Mouse (Mus musculus) ES-Bruce4 (cell line): ENCODE results near the gene Dexi. TPM values are rescaled to one million over a fixed set of nuclear protein-coding genes. Genes with fewer than 3 reads are reported as not detected.

Experiments
- H3K27ac ChIP-seq: 2 replicates; pipeline ENCODE4 v1.5.1; 2012; ENCODE audit warnings: low read length, inconsistent platforms; ENCODE audit not compliant: insufficient read depth
- H3K27me3 ChIP-seq: 2 replicates; pipeline ENCODE4 v1.6.1; 2012; ENCODE audit warnings: mild to moderate bottlenecking, low read length, inconsistent platforms; ENCODE audit not compliant: control insufficient read depth, poor library complexity, insufficient read depth, severe bottlenecking
- H3K36me3 ChIP-seq: 2 replicates; pipeline ENCODE4 v1.6.1; 2012; ENCODE audit warnings: inconsistent platforms, mild to moderate bottlenecking, low read length, moderate library complexity; ENCODE audit not compliant: control insufficient read depth, poor library complexity, insufficient read depth, severe bottlenecking
- H3K4me1 ChIP-seq: one replicate; pipeline ENCODE4 v1.8.1; 2011; ENCODE audit warnings: low read length; ENCODE audit not compliant: control insufficient read depth, insufficient read depth
- H3K4me3 ChIP-seq: 2 replicates; pipeline ENCODE4 v1.5.1; 2011; ENCODE audit warnings: low read depth, mild to moderate bottlenecking, low read length
- H3K9ac ChIP-seq: 2 replicates; pipeline ENCODE4 v1.6.1; 2012; ENCODE audit warnings: low read depth, mild to moderate bottlenecking, inconsistent platforms; ENCODE audit not compliant: poor library complexity, severe bottlenecking
- H3K9me3 ChIP-seq: replicated peaks from 2 replicates; pipeline ENCODE4 v1.6.1; 2012; ENCODE audit warnings: mild to moderate bottlenecking, low read length, inconsistent platforms; ENCODE audit not compliant: control insufficient read depth, poor library complexity, insufficient read depth, severe bottlenecking
- CTCF ChIP-seq: IDR thresholded peaks from one replicate; pipeline ENCODE4 v1.8.1; 2011; ENCODE audit warnings: low read depth, low read length
- EP300 ChIP-seq: IDR thresholded peaks from 2 replicates; pipeline ENCODE4 v1.6.1; 2011; ENCODE audit warnings: low read depth, low read length; ENCODE audit not compliant: insufficient read depth
- POLR2A ChIP-seq: IDR thresholded peaks from one replicate; pipeline ENCODE4 v1.8.1; 2011; ENCODE audit warnings: low read length; ENCODE audit not compliant: insufficient read depth
- polyA plus RNA-seq: library from polyadenylated mRNA; stranded (reverse); fragments of >200 nt; gene quantifications from 2 replicates; pipeline ENCODE4 v1.2.4, GENCODE M21; 2011; ENCODE audit warnings: low read depth; ENCODE audit not compliant: missing spikeins, insufficient read depth, insufficient read length

Dexi gene
- polyA plus RNA-seq, 1 experiment, result 7.0 TPM

- Histone ChIP-seq H3K9me3 (no peaks in the 10 kb centered on the region), H3K36me3 (no peaks in the 10 kb centered on the region), H3K27ac (no peak overlapping the region), H3K9ac (no peak overlapping the region), H3K27me3 (no peaks in the 10 kb centered on the region), H3K4me3 (no peak overlapping the region), H3K4me1 (no peaks in the 10 kb centered on the region)
- TF ChIP-seq EP300 (no peak), POLR2A (no peak), CTCF (no peak)
Observed at GRCm38 (mm10) chr16:10525610-10525980, 17.3 kb downstream of the Dexi start.

- no peaks in the 10 kb centered on the region for H3K36me3 ChIP-seq
- H3K27ac ChIP-seq, result no peak overlapping the region
- no peak overlapping the region for H3K9ac ChIP-seq
- no peak overlapping the region for H3K4me3 ChIP-seq
- TF ChIP-seq POLR2A, result no peak
- no peak for TF ChIP-seq EP300
- no peak for TF ChIP-seq CTCF
- H3K9me3 ChIP-seq, result no peaks in the 10 kb centered on the region
- H3K27me3 ChIP-seq, result no peaks in the 10 kb centered on the region
- H3K4me1 ChIP-seq, result no peaks in the 10 kb centered on the region
Observed at GRCm38 (mm10) chr16:10524866-10525609, 17.8 kb downstream of the Dexi start.

GRCm38 (mm10) chr16:10523650-10524049, 19.2 kb downstream of the Dexi start:
- no peaks in the 10 kb centered on the region for H3K4me1 ChIP-seq
- H3K27ac ChIP-seq, result no peak overlapping the region
- H3K27me3 ChIP-seq, result no peaks in the 10 kb centered on the region
- H3K36me3 ChIP-seq, result no peaks in the 10 kb centered on the region
- TF ChIP-seq CTCF (no peak), EP300 (no peak), POLR2A (no peak)
- no peaks in the 10 kb centered on the region for H3K9me3 ChIP-seq
- no peak overlapping the region for H3K9ac ChIP-seq
- no peak overlapping the region for H3K4me3 ChIP-seq

GRCm38 (mm10) chr16:10522811-10523210, 20.0 kb downstream of the Dexi start:
- Histone ChIP-seq H3K4me1 (no peaks in the 10 kb centered on the region), H3K36me3 (no peaks in the 10 kb centered on the region), H3K9me3 (no peaks in the 10 kb centered on the region), H3K27me3 (no peaks in the 10 kb centered on the region), H3K27ac (no peak overlapping the region), H3K4me3 (no peak overlapping the region), H3K9ac (no peak overlapping the region)
- TF ChIP-seq EP300, result no peak
- peak; percentile 79 for TF ChIP-seq CTCF

- Histone ChIP-seq H3K4me1 (no peaks in the 10 kb centered on the region), H3K27ac (no peak overlapping the region), H3K4me3 (no peak overlapping the region), H3K36me3 (no peaks in the 10 kb centered on the region), H3K27me3 (no peaks in the 10 kb centered on the region), H3K9me3 (no peaks in the 10 kb centered on the region), H3K9ac (no peak overlapping the region)
- TF ChIP-seq CTCF (peak; percentile 67), POLR2A (no peak)
Observed at GRCm38 (mm10) chr16:10520908-10521614, 21.8 kb downstream of the Dexi start.

- Histone ChIP-seq H3K9ac (no peak overlapping the region), H3K27me3 (no peaks in the 10 kb centered on the region), H3K4me1 (no peaks in the 10 kb centered on the region), H3K9me3 (no peaks in the 10 kb centered on the region), H3K27ac (no peak overlapping the region), H3K4me3 (no peak overlapping the region), H3K36me3 (no peaks in the 10 kb centered on the region)
- peak; percentile 58 for TF ChIP-seq CTCF
- TF ChIP-seq EP300, result no peak
Observed at GRCm38 (mm10) chr16:10518030-10518429, 24.8 kb downstream of the Dexi start.
